Mouse (Mus musculus) testis, adult 2 months (tissue): Measurements from ENCODE around the gene Apol9a. TPM values are rescaled to one million over a fixed set of nuclear protein-coding genes. Genes with fewer than 3 reads are reported as not detected.
A peak's percentile ranks its signal among the peaks of the same experiment; 100 is the strongest.

ENCODE experiments used
- H3K27ac ChIP-seq: fragments of 200-500 bp; 2 replicates; pipeline ENCODE4 v1.5.1; 2012; ENCODE audit warnings: low read depth, low read length; ENCODE audit not compliant: control insufficient read depth, insufficient read depth
- H3K27me3 ChIP-seq: fragments of 200-500 bp; 2 replicates; pipeline ENCODE4 v1.6.1; 2012; ENCODE audit warnings: mild to moderate bottlenecking, low read length, moderate library complexity; ENCODE audit not compliant: control insufficient read depth, insufficient read depth
- H3K36me3 ChIP-seq: fragments of 200-500 bp; 2 replicates; pipeline ENCODE4 v1.6.1; 2012; ENCODE audit warnings: mild to moderate bottlenecking, low read length; ENCODE audit not compliant: control insufficient read depth, insufficient read depth
- H3K4me1 ChIP-seq: fragments of 200-500 bp; 2 replicates; pipeline ENCODE4 v1.6.1; 2012; ENCODE audit warnings: low read length; ENCODE audit not compliant: control insufficient read depth, insufficient read depth
- H3K4me3 ChIP-seq: fragments of 200-500 bp; 2 replicates; pipeline ENCODE4 v1.5.1; 2012; ENCODE audit warnings: low read depth, mild to moderate bottlenecking, low read length, moderate library complexity, mixed read lengths; ENCODE audit not compliant: control insufficient read depth
- CTCF ChIP-seq: fragments of 200-500 bp; IDR thresholded peaks from 2 replicates; pipeline ENCODE4 v1.5.1; 2012; ENCODE audit warnings: low read depth, mild to moderate bottlenecking, inconsistent platforms, low read length, moderate library complexity; ENCODE audit not compliant: control insufficient read depth, insufficient read depth, insufficient replicate concordance
- POLR2A ChIP-seq: fragments of 200-500 bp; IDR thresholded peaks from 2 replicates; pipeline ENCODE4 v1.6.1; 2012; ENCODE audit warnings: low read depth, mild to moderate bottlenecking, inconsistent platforms, low read length, moderate library complexity; ENCODE audit not compliant: control insufficient read depth
- polyA plus RNA-seq: library from polyadenylated mRNA; depleted of rRNA; stranded (reverse); fragments of >200 nt; gene quantifications from 2 replicates; pipeline ENCODE4 v1.2.3, GENCODE M21; 2012

Gene Apol9a
- polyA plus RNA-seq, 1 experiment = 0.07 TPM

- Histone ChIP-seq H3K4me3 (no peak overlapping the region), H3K27ac (no peak overlapping the region), H3K27me3 (no peaks in the 10 kb centered on the region), H3K4me1 (no peaks in the 10 kb centered on the region), H3K36me3 (no peaks in the 10 kb centered on the region)
- TF ChIP-seq CTCF (no peak), POLR2A (no peak)
Measured at GRCm38 (mm10) chr15:77381481-77381880, 29.5 kb downstream of the Apol9a start.

DNA sequence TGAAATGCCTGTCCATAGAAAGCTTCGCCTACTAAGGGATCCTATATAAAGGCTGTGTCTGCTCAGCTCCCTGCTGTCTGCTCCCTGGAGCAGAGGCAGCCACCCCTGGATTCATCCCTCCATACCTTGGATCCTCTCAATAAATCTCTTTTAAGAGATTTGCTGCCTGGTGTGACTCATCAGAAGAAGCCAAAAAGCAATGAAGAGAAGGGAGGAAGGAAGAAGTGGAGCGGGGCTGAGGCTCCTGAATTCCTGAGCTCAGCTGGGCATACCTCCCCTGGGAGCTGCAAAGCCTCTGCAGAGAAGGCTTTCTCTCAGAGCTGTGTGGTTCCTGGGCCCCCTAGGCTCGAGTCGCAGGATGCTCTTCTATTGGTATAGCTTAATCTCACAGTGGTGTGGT is 31.0 kb downstream of the Apol9a start:
- Histone ChIP-seq H3K4me1 (no peaks in the 10 kb centered on the region), H3K27ac (no peak overlapping the region), H3K36me3 (no peaks in the 10 kb centered on the region), H3K27me3 (no peaks in the 10 kb centered on the region), H3K4me3 (no peak overlapping the region)
- TF ChIP-seq POLR2A (no peak), CTCF (no peak)

- H3K27ac ChIP-seq = no peak overlapping the region
- H3K4me1 ChIP-seq = no peaks in the 10 kb centered on the region
- no peaks in the 10 kb centered on the region for H3K27me3 ChIP-seq
- H3K36me3 ChIP-seq = no peaks in the 10 kb centered on the region
- H3K4me3 ChIP-seq = no peak overlapping the region
- TF ChIP-seq CTCF (no peak), POLR2A (no peak)
Measured at GRCm38 (mm10) chr15:77377419-77377818, 33.5 kb downstream of the Apol9a start.

DNA sequence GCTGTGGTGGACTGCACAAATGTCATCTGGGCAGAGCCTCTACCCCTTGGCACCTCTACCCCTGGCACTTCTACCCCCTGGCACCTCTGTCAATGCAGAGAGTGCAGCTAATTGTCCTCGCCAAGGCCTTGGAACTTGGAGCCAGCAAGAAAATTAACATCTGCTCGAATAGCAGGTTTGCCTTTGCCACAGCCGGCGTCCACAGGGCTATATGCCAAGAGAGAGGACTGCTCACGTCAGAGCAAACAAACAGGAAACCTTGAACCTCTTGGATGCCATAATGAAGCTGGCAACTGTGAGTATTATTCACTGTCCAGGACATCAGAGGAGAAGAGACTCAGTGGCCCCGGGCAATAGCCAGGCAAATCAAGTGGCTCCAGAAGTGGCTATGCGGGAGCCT is 34.0 kb downstream of the Apol9a start:
- TF ChIP-seq POLR2A (no peak), CTCF (no peak)
- H3K4me3 ChIP-seq = no peak overlapping the region
- no peak overlapping the region for H3K27ac ChIP-seq
- H3K27me3 ChIP-seq = no peaks in the 10 kb centered on the region
- no peaks in the 10 kb centered on the region for H3K36me3 ChIP-seq
- H3K4me1 ChIP-seq = no peaks in the 10 kb centered on the region

DNA sequence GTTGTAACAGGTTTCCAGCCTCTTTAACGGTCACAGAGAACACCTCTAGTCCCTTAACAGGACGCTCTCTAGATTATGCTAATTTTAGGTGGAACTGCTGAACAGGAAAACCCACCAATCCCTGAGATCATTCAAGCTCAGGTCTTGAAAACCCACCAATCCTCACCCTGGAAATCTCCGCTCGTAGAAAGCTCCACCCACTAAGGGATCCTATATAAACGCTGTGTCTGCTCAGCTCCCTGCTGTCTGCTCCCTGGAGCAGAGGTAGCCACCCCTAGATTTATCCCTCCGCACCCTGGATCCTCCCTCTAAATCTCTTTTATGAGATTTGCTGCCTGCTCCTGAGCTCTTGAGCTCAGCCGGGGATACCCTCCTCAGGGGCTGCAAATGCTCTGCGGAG is 40.3 kb downstream of the Apol9a start:
- Histone ChIP-seq H3K4me1 (peaks cover 39% of the 10 kb centered on the region), H3K36me3 (no peaks in the 10 kb centered on the region)
- TF ChIP-seq POLR2A (peak; percentile 66), CTCF (no peak)

GRCm38 (mm10) chr15:77369981-77370380 is 41.0 kb downstream of the Apol9a start:
- no peaks in the 10 kb centered on the region for H3K27me3 ChIP-seq
- peaks cover 39% of the 10 kb centered on the region for H3K4me1 ChIP-seq
- H3K4me3 ChIP-seq = peak overlapping the region; percentile 87
- no peaks in the 10 kb centered on the region for H3K36me3 ChIP-seq
- H3K27ac ChIP-seq = peak overlapping the region; percentile 98
- TF ChIP-seq POLR2A = 0 out of 2 replicates have a peak, but pooled peaks have one; percentile 47
- TF ChIP-seq CTCF = no peak

More for the DNA sequence above, 40.3 kb downstream of the Apol9a start:
- Histone ChIP-seq H3K27me3 (no peaks in the 10 kb centered on the region), H3K27ac (peak overlapping the region; percentile 98), H3K4me3 (peak overlapping the region; percentile 87)

GRCm38 (mm10) chr15:77368818-77369320 is 42.1 kb downstream of the Apol9a start:
- Histone ChIP-seq H3K4me3 (peak overlapping the region; percentile 33), H3K4me1 (peaks cover 39% of the 10 kb centered on the region), H3K27me3 (no peaks in the 10 kb centered on the region), H3K27ac (peak overlapping the region; percentile 54), H3K36me3 (no peaks in the 10 kb centered on the region)
- TF ChIP-seq CTCF = no peak
- TF ChIP-seq POLR2A = no peak
